Mouse (Mus musculus) kidney, adult 2 months (tissue): Measurements from ENCODE around the gene Amer2.

Experiments used
- CTCF ChIP-seq: fragments of 200-500 bp; conservative IDR thresholded peaks from 2 replicates; pipeline ENCODE4 v1.5.1; 2011; ENCODE audit warnings: low read depth, mild to moderate bottlenecking, control low read depth, low read length, moderate library complexity, mixed read lengths; ENCODE audit not compliant: insufficient read depth, insufficient read length
- POLR2A ChIP-seq: fragments of 200-500 bp; IDR thresholded peaks from one replicate; pipeline ENCODE4 v1.6.1; 2011; ENCODE audit warnings: low read depth, low read length, control low read depth

DNA sequence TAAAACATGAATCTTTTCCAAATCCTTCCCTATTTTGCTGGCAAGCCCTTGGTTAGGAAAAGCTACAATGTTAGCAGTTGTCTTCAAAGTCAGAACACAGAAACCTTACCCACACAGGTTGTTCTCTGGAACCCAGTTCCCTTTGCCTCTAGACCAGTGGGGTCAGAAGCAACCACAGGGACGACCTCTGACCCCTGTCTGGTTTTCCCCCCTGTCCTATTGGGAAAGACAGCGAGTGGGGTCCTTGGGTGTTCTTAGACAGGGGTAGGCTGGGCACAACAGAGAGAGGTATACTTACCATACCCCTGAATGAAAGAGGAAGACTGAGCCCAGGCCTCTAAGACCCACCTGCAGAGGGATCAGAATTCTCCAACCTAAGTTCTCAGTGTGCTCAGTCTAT, 4.0 kb downstream of the Amer2 start:
- no peak for TF ChIP-seq CTCF
- no peak for TF ChIP-seq POLR2A
